Mouse (Mus musculus) hindbrain, embryonic 12.5 days (tissue): Measurements from ENCODE around the gene Tnnt1. TPM values are rescaled to one million over a fixed set of nuclear protein-coding genes. Genes with fewer than 3 reads are reported as not detected.

Experiments
- ATAC-seq: fragments of 200-750 bp; cut with Nextera tagmentation; 2 replicates; pipeline ENCODE4 v1.8.0; 2017; ENCODE audit warnings: moderate TSS enrichment; ENCODE audit not compliant: low FRiP score
- H3K27ac ChIP-seq: fragments of 300-500 bp; sonication (generic); 2 replicates; pipeline ENCODE4 v1.5.1; 2016; ENCODE audit warnings: mild to moderate bottlenecking
- H3K27me3 ChIP-seq: fragments of 300-500 bp; sonication (generic); 2 replicates; pipeline ENCODE4 v1.6.1; 2016; ENCODE audit warnings: mild to moderate bottlenecking
- H3K36me3 ChIP-seq: fragments of 300-500 bp; sonication (generic); 2 replicates; pipeline ENCODE4 v1.6.1; 2016; ENCODE audit warnings: mild to moderate bottlenecking
- H3K4me1 ChIP-seq: fragments of 300-500 bp; sonication (generic); 2 replicates; pipeline ENCODE4 v1.6.1; 2016
- H3K4me2 ChIP-seq: fragments of 300-500 bp; sonication (generic); replicated peaks from 2 replicates; pipeline ENCODE4 v1.6.1; 2016; ENCODE audit warnings: mild to moderate bottlenecking
- H3K4me3 ChIP-seq: fragments of 300-500 bp; sonication (generic); 2 replicates; pipeline ENCODE4 v1.5.1; 2016; ENCODE audit warnings: mild to moderate bottlenecking
- H3K9ac ChIP-seq: fragments of 300-500 bp; sonication (generic); 2 replicates; pipeline ENCODE4 v1.6.1; 2016; ENCODE audit warnings: mild to moderate bottlenecking, moderate library complexity
- H3K9me3 ChIP-seq: fragments of 300-500 bp; sonication (generic); replicated peaks from 2 replicates; pipeline ENCODE4 v1.6.1; 2016; ENCODE audit warnings: mild to moderate bottlenecking
- WGBS: fragments of 180-500 bp; shearing (Covaris S2); methylation state at CpG from one replicate; pipeline ENCODE4 v1.1.7; 2016; 5-methylcytosine and 5-hydroxymethylcytosine counted together
- polyA plus RNA-seq: library from polyadenylated mRNA; unstranded; fragments of >200 nt; fragmentation: Nextera tagmentation; extraction: Ambion mirVana; gene quantifications from 2 replicates; pipeline ENCODE4 v1.2.1, GENCODE M21; 2016

The Tnnt1 gene
- 19.2 and 72.4 TPM in 2 replicates for polyA plus RNA-seq

- WGBS = 15% methylated on average over 4 of the region's 4 CpGs
- no peak within 1 kb of the TSS for H3K27ac ChIP-seq
Observed at GRCm38 (mm10) chr7:4516332-4517050, at the start of gene Tnnt1. Gene Tnnt1, minus strand, starts transcription at chr7:4516382.

GRCm38 (mm10) chr7:4562660-4563059 lies 46.5 kb upstream of the Tnnt1 start:
- Histone ChIP-seq H3K4me2 (no peak overlapping the region), H3K9ac (no peak overlapping the region), H3K4me1 (no peaks in the 10 kb centered on the region), H3K27ac (no peak overlapping the region), H3K36me3 (no peaks in the 10 kb centered on the region), H3K9me3 (no peaks in the 10 kb centered on the region), H3K4me3 (no peak overlapping the region), H3K27me3 (no peaks in the 10 kb centered on the region)
- 92% methylated on average over 3 of the region's 3 CpGs for WGBS
- no peak for ATAC-seq

More at GRCm38 (mm10) chr7:4516332-4517050, at the start of gene Tnnt1:
- Histone ChIP-seq H3K9me3 (no peaks in the 10 kb centered on the region), H3K4me3 (no peak within 1 kb of the TSS), H3K27me3 (peaks cover 18% of the 10 kb centered on the region), H3K36me3 (no peaks in the 10 kb centered on the region), H3K9ac (no peak within 1 kb of the TSS), H3K4me2 (no peak within 1 kb of the TSS; the same call in 1 of the 2 replicates), H3K4me1 (peaks cover 27% of the 10 kb centered on the region)
- ATAC-seq = 0 out of 2 replicates have a peak, but pooled peaks have one; percentile 35

GRCm38 (mm10) chr7:4557167-4557560 lies 41.0 kb upstream of the Tnnt1 start:
- Histone ChIP-seq H3K27ac (no peak overlapping the region), H3K9ac (no peak overlapping the region), H3K27me3 (no peaks in the 10 kb centered on the region), H3K4me2 (0 out of 2 replicates have a peak overlapping the region, but pooled peaks have one; percentile 21), H3K4me3 (no peak overlapping the region), H3K36me3 (no peaks in the 10 kb centered on the region), H3K9me3 (no peaks in the 10 kb centered on the region), H3K4me1 (peaks cover 3% of the 10 kb centered on the region; the same call in 1 of the 2 replicates)
- 72% methylated on average over 6 of the region's 6 CpGs for WGBS
- peak; percentile 35; the same call in 1 of the 2 replicates for ATAC-seq

DNA sequence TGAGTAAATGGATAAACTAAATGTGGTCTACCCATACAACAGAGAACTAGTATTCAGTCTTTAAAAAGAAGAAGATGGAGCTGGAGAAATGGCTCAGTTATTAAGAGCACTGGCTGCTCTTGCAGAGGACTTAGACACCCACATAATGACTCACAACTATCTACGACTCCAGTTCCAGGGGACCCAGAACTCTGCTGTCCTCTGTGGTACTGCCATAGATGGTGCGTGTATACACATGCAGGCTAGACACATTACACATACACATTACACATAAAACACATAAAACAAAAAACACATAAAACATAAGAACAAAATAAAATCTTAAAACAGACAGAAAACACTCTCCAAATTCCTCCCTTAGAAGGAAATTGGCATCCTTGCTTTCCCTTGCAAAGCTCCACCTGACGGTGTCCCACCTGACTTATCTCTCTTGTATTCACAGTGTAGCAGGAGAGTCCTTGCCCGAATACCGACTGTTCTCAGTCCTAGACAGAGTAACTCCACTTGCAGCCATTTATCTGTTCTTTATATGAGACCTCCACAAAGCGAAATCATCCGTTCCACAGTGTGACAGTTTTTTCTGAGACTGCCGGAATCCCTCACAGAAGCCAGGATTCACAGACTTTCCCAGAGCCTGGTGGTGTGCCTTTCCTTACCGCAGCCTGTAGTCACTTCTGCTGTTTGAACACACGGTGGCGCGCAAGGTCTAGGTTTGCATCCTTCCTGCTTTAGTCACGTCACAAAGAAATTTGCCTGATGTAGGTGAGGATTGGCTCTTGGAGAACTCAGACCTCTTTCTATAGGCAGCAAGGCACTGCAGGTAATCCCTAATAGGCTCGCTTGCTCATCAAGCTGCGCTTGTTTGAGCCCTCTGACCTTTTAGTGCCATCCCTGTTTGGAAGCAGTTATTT lies 40.3 kb upstream of the Tnnt1 start:
- no peaks in the 10 kb centered on the region for H3K36me3 ChIP-seq
- H3K4me1 ChIP-seq = peaks cover 3% of the 10 kb centered on the region; the same call in 1 of the 2 replicates
- no peaks in the 10 kb centered on the region for H3K9me3 ChIP-seq
- no peaks in the 10 kb centered on the region for H3K27me3 ChIP-seq
- WGBS = 24% methylated on average over 15 of the region's 15 CpGs
- no peak overlapping the region for H3K4me3 ChIP-seq
- peak; percentile 90 for ATAC-seq
- H3K27ac ChIP-seq = no peak overlapping the region
- 0 out of 2 replicates have a peak overlapping the region, but pooled peaks have one; percentile 21 for H3K4me2 ChIP-seq
- H3K9ac ChIP-seq = no peak overlapping the region

GRCm38 (mm10) chr7:4547221-4547641 lies 31.0 kb upstream of the Tnnt1 start, which contains the start of gene Syt5:
Gene Syt5, minus strand, starts transcription at chr7:4547541.
- Histone ChIP-seq H3K4me2 (peak within 1 kb of the TSS; percentile 62), H3K27ac (peak within 1 kb of the TSS; percentile 84), H3K36me3 (0 out of 2 replicates have a peak, but pooled peaks cover 6% of the 10 kb centered on the region), H3K9ac (peak within 1 kb of the TSS; percentile 66), H3K27me3 (0 out of 2 replicates have a peak, but pooled peaks cover 2% of the 10 kb centered on the region), H3K4me1 (peaks cover 13% of the 10 kb centered on the region), H3K4me3 (peak within 1 kb of the TSS; percentile 46), H3K9me3 (no peaks in the 10 kb centered on the region)
- ATAC-seq = peak; percentile 75
- WGBS = 6% methylated on average over 33 of the region's 33 CpGs

GRCm38 (mm10) chr7:4546591-4547131 lies 30.5 kb upstream of the Tnnt1 start:
- H3K9ac ChIP-seq = peak overlapping the region; percentile 66
- ATAC-seq = peak; percentile 91
- 2% methylated on average over 26 of the region's 26 CpGs for WGBS

GRCm38 (mm10) chr7:4546050-4546449 lies 29.9 kb upstream of the Tnnt1 start:
- peaks cover 13% of the 10 kb centered on the region for H3K4me1 ChIP-seq
- H3K9ac ChIP-seq = peak overlapping the region; percentile 66
- H3K4me3 ChIP-seq = peak overlapping the region; percentile 46
- no peaks in the 10 kb centered on the region for H3K9me3 ChIP-seq
- H3K27me3 ChIP-seq = 0 out of 2 replicates have a peak, but pooled peaks cover 2% of the 10 kb centered on the region
- peak; percentile 46 for ATAC-seq
- peaks cover 16% of the 10 kb centered on the region; the same call in 1 of the 2 replicates for H3K36me3 ChIP-seq
- H3K27ac ChIP-seq = peak overlapping the region; percentile 84
- 71% methylated on average over 15 of the region's 15 CpGs for WGBS
- H3K4me2 ChIP-seq = peak overlapping the region; percentile 62

More at GRCm38 (mm10) chr7:4546591-4547131, 30.5 kb upstream of the Tnnt1 start:
- no peaks in the 10 kb centered on the region for H3K9me3 ChIP-seq
- 0 out of 2 replicates have a peak, but pooled peaks cover 11% of the 10 kb centered on the region for H3K36me3 ChIP-seq
- peak overlapping the region; percentile 84 for H3K27ac ChIP-seq
- H3K4me1 ChIP-seq = peaks cover 13% of the 10 kb centered on the region
- 0 out of 2 replicates have a peak, but pooled peaks cover 2% of the 10 kb centered on the region for H3K27me3 ChIP-seq
- H3K4me3 ChIP-seq = peak overlapping the region; percentile 46
- H3K4me2 ChIP-seq = peak overlapping the region; percentile 62

DNA sequence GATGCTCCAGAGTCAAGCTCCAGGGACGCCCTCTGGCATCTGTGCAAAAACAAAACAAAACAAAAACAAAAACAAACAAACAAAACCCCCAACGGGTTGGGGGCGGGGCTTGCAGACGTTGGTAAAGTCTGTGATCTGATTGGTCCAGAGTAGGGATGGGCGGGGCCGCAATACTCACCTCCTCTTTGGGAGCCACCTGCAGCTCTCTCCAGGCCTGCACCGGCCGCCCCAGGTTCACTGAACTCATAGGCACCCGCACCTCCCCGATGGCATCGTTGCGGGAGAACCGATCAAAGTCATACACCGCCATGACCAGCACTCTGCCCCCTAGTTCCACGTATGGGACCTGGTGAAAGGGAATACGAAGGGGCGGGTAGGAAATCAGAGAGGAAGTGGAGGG lies 25.8 kb upstream of the Tnnt1 start:
- no peak overlapping the region for H3K9ac ChIP-seq
- 41% methylated on average over 17 of the region's 17 CpGs for WGBS
- no peak for ATAC-seq
- H3K4me3 ChIP-seq = no peak overlapping the region
- H3K9me3 ChIP-seq = no peaks in the 10 kb centered on the region
- no peak overlapping the region for H3K4me2 ChIP-seq
- H3K36me3 ChIP-seq = peaks cover 37% of the 10 kb centered on the region
- H3K27ac ChIP-seq = no peak overlapping the region
- no peaks in the 10 kb centered on the region; the same call in none of the 2 replicates for H3K27me3 ChIP-seq
- peaks cover 10% of the 10 kb centered on the region for H3K4me1 ChIP-seq

DNA sequence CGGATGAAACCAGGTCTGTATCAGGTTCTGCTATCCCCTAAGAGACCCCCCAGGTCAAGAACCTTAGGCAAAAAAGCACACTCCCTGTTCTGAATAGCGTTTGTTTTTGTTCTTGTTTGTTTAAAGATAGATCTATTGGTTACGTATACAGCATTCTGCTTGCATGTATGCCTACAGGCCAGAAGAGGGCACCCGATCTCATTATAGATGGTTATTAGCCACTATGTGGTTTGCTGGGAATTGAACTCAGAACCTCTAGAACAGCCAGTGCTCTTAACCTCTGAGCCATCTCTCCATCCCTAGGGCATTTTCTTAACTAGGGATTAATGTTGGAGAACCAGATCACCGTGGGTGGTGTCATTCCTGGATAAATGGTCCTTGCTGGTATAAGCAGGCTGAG lies 25.2 kb upstream of the Tnnt1 start:
- Histone ChIP-seq H3K9me3 (no peaks in the 10 kb centered on the region), H3K27me3 (no peaks in the 10 kb centered on the region; the same call in none of the 2 replicates), H3K36me3 (peaks cover 37% of the 10 kb centered on the region), H3K4me2 (no peak overlapping the region), H3K4me3 (no peak overlapping the region), H3K27ac (no peak overlapping the region), H3K4me1 (peaks cover 10% of the 10 kb centered on the region), H3K9ac (no peak overlapping the region)
- 69% methylated on average over 5 of the region's 5 CpGs for WGBS
- no peak for ATAC-seq

DNA sequence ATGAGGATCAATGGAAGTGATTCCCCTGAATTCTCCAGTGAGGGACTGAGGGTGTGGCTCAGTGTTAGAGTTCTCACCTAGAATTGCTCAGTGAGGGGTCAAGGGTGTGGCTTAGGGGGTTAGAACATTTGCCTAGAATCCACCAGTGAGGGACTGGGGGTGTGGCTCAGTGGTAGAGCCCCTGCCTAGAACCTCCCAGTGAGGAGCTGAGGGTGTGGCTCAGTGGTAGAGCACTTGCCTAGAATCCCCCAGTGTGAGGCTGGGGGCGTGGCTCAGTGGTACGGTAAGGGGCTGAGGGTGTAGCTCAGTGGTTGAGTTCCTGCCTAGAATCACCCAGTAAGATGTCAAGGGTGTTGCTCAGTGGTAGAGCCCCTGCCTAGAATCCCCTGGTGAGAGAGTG lies 22.8 kb upstream of the Tnnt1 start:
- Histone ChIP-seq H3K4me3 (no peak overlapping the region), H3K27me3 (no peaks in the 10 kb centered on the region; the same call in none of the 2 replicates), H3K27ac (no peak overlapping the region), H3K9me3 (no peaks in the 10 kb centered on the region), H3K36me3 (peaks cover 37% of the 10 kb centered on the region), H3K4me1 (no peaks in the 10 kb centered on the region), H3K4me2 (no peak overlapping the region), H3K9ac (no peak overlapping the region)
- 82% methylated on average over 2 of the region's 2 CpGs for WGBS
- ATAC-seq = no peak

DNA sequence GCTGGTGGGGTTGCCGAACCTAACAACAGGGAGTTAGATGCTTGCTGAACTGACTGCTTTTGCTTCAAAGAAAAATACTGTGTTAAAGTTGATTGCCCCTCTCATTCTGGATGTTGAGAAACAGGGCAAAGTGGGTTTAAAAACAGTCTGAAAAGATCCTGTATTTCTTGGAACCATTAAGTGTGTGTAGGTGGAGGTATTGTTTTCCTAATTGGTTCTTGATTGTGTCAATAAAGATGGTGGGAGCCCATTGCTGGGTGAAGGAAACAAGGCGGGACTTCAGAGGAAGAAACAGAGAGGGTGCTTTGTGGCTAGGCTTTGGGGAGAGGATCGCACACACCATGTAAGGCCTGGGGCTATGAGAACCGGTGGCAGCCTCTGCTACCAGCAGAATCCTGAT lies 21.0 kb upstream of the Tnnt1 start:
- no peak overlapping the region for H3K4me3 ChIP-seq
- ATAC-seq = no peak
- peaks cover 31% of the 10 kb centered on the region for H3K36me3 ChIP-seq
- H3K27me3 ChIP-seq = no peaks in the 10 kb centered on the region; the same call in none of the 2 replicates
- H3K4me2 ChIP-seq = no peak overlapping the region
- H3K9ac ChIP-seq = no peak overlapping the region
- 53% methylated on average over 4 of the region's 4 CpGs for WGBS
- H3K9me3 ChIP-seq = no peaks in the 10 kb centered on the region
- H3K27ac ChIP-seq = no peak overlapping the region
- H3K4me1 ChIP-seq = peaks cover 4% of the 10 kb centered on the region
